Mouse (Mus musculus) limb, embryonic 11.5 days (tissue): ENCODE measurements around the gene Mrpl51. TPM values are rescaled to one million over a fixed set of nuclear protein-coding genes. Genes with fewer than 3 reads are reported as not detected.
"Not testable (repeated sequence)": the region's sequence is repeated elsewhere in the genome, so short reads cannot be mapped to it uniquely, and the experiment has no call there.

Experiments
- ATAC-seq: fragments of 200-750 bp; cut with Nextera tagmentation; 2 replicates; pipeline ENCODE4 v1.8.0; 2017; ENCODE audit warnings: low read depth; ENCODE audit not compliant: insufficient number of reproducible peaks, low FRiP score, low TSS enrichment
- DNase-seq: peaks from one replicate; pipeline ENCODE4 v3.0.0-alpha.2; 2015; ENCODE audit warnings: low spot score
- H3K27ac ChIP-seq: fragments of 300-500 bp; sonication (generic); replicated peaks from 2 replicates; pipeline ENCODE4 v1.5.1; 2014; ENCODE audit warnings: low read depth, mild to moderate bottlenecking, low read length
- H3K27me3 ChIP-seq: fragments of 300-500 bp; sonication (generic); 2 replicates; pipeline ENCODE4 v1.6.1; 2014; ENCODE audit warnings: mild to moderate bottlenecking, low read length, mixed read lengths; ENCODE audit not compliant: control insufficient read depth, insufficient read depth
- H3K36me3 ChIP-seq: fragments of 300-500 bp; sonication (generic); 2 replicates; pipeline ENCODE4 v1.6.1; 2014; ENCODE audit warnings: mild to moderate bottlenecking, low read length, moderate library complexity, mixed read lengths; ENCODE audit not compliant: control insufficient read depth, insufficient read depth
- H3K4me1 ChIP-seq: fragments of 300-500 bp; sonication (generic); 2 replicates; pipeline ENCODE4 v1.6.1; 2014; ENCODE audit warnings: low read length, mixed read lengths; ENCODE audit not compliant: control insufficient read depth, insufficient read depth
- H3K4me2 ChIP-seq: fragments of 300-500 bp; sonication (generic); 2 replicates; pipeline ENCODE4 v1.6.1; 2014; ENCODE audit warnings: low read depth, mild to moderate bottlenecking, moderate library complexity; ENCODE audit not compliant: severe bottlenecking
- H3K4me3 ChIP-seq: fragments of 300-500 bp; sonication (generic); 2 replicates; pipeline ENCODE4 v1.5.1; 2014; ENCODE audit warnings: low read depth, low read length
- H3K9ac ChIP-seq: fragments of 300-500 bp; sonication (generic); 2 replicates; pipeline ENCODE4 v1.6.1; 2014; ENCODE audit warnings: mild to moderate bottlenecking, low read length
- H3K9me3 ChIP-seq: fragments of 300-500 bp; sonication (generic); 2 replicates; pipeline ENCODE4 v1.6.1; 2016; ENCODE audit warnings: low read length; ENCODE audit not compliant: control insufficient read depth
- WGBS: fragments of 180-500 bp; shearing (Covaris S2); extraction: QIAGEN DNeasy Blood & Tissue Kit; methylation state at CpG from one replicate; pipeline ENCODE4 v1.1.7; 2014; 5-methylcytosine and 5-hydroxymethylcytosine counted together
- polyA plus RNA-seq: library from polyadenylated mRNA; unstranded; fragments of >200 nt; fragmentation: Nextera tagmentation; extraction: Ambion mirVana; gene quantifications from 2 replicates; pipeline ENCODE4 v1.2.1, GENCODE M21; 2014

The Mrpl51 gene
- polyA plus RNA-seq, 1 experiment from 2014 or later: 218 TPM

DNA sequence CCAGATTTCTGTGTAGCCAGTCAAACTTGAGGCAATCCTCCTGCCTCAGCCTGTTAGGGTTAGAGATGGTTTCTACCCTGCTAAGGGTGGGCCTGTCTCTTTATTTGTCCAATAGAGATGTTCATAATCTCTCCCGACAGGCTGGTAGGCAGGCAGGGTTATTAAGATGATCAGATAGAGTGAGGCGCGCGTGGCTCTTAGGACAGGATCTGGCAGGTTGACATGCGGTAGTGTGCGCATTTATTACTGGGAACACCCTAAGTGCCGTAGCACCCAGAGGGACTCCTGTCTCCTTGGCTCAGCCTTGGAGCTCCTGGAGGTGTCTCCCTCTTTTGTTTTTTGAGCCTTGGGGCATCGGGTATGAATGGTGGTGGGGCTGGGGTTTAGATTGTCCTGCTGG lies 36.3 kb upstream of the Mrpl51 start:
- H3K27ac ChIP-seq: no peak overlapping the region
- WGBS: 93% methylated on average over 8 of the region's 8 CpGs
- no peak for DNase-seq
- H3K4me1 ChIP-seq: no peaks in the 10 kb centered on the region
- H3K36me3 ChIP-seq: peaks cover 14% of the 10 kb centered on the region
- H3K9me3 ChIP-seq: no peaks in the 10 kb centered on the region
- H3K27me3 ChIP-seq: no peaks in the 10 kb centered on the region
- no peak overlapping the region for H3K4me2 ChIP-seq
- H3K9ac ChIP-seq: no peak overlapping the region
- no peak overlapping the region for H3K4me3 ChIP-seq
- no peak for ATAC-seq

DNA sequence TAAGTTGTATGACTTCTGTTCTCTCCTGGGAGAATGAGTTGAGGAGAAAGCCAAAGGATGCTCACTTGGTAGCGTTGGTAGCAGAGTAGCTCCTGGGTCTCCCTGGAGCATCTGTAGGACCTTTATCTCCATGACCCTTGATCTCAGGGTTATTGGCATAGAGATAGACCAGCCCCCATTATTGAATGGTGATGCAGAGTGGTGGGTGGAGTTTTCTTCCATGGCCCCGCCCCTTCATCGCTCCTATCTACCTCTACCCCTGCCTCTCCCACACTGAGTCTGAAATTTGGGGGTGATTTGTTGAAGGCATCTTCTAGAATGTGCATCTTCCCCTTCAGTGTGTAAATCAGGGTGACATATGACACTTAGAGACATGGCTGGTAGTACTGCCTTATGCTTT lies 35.1 kb upstream of the Mrpl51 start:
- H3K4me1 ChIP-seq: no peaks in the 10 kb centered on the region
- 87% methylated on average over 3 of the region's 3 CpGs for WGBS
- no peak overlapping the region for H3K4me3 ChIP-seq
- no peak overlapping the region for H3K27ac ChIP-seq
- DNase-seq: no peak
- peaks cover 13% of the 10 kb centered on the region for H3K36me3 ChIP-seq
- ATAC-seq: no peak
- H3K9ac ChIP-seq: no peak overlapping the region
- H3K27me3 ChIP-seq: no peaks in the 10 kb centered on the region
- H3K4me2 ChIP-seq: no peak overlapping the region
- H3K9me3 ChIP-seq: no peaks in the 10 kb centered on the region

DNA sequence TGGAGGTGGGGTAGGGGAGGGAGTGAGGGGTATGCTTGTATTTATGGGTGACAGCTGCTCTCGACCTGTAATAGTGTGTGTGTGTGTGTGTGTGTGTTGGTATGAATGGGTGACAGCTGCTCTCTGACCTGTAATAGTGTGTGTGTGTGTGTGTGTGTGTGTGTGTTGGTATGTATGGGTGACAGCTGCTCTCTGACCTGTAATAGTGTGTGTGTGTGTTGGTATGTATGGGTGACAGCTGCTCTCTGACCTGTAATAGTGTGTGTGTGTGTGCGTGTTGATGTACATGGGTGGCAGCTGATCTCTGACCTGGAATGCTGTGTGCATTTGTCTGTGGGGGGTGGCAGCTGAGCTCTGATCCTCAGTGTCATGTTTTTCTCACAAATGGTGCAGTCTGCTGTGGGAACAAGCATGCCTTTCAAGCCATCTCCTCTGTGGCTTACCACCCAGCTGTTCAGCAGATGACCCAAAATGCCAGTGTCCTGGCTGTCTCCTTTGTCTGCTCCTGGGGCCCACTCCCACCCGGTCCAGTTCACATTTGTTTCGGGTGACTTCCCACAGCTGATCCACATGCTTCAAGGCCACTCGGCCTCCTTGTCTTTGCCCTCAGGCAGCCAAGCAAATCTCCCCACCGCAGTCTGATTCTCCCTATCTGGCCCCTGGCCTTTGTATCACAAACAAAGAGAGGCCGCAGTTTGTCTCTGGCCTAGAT lies 34.5 kb upstream of the Mrpl51 start:
- no peak for ATAC-seq
- no peak for DNase-seq
- Histone ChIP-seq H3K4me3 (no peak overlapping the region), H3K4me1 (no peaks in the 10 kb centered on the region), H3K9me3 (no peaks in the 10 kb centered on the region), H3K27ac (no peak overlapping the region), H3K9ac (no peak overlapping the region), H3K36me3 (peaks cover 13% of the 10 kb centered on the region), H3K27me3 (no peaks in the 10 kb centered on the region), H3K4me2 (no peak overlapping the region)
- 82% methylated on average over 7 of the region's 7 CpGs for WGBS

DNA sequence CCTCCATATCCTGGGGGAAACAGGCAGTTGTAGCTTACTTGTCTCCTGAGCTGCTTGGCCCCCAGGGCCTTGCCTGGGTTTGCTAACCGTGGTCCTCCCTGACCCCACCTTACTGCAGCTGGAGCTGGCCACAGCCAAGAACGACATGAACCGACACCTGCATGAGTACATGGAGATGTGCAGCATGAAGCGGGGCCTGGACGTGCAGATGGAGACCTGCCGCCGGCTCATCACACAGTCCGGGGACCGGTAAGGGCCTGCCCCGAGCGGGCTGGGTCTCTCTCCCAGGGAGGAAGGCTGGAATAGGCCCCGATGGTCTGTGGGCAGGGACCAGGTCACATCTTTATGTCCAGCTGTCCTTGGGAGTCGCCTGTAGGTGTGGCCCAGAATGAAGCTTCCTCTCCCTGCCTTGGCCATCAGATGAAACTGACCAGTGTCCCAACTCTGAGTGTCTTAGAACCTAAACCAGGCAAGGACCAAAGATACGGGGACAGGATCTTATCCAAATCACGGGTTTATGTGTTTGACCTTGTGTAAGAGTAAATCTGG lies 32.6 kb upstream of the Mrpl51 start:
- no peak for DNase-seq
- ATAC-seq: no peak
- Histone ChIP-seq H3K9ac (no peak overlapping the region), H3K4me1 (peaks cover 6% of the 10 kb centered on the region), H3K4me2 (no peak overlapping the region), H3K4me3 (no peak overlapping the region), H3K27ac (no peak overlapping the region), H3K9me3 (no peaks in the 10 kb centered on the region), H3K27me3 (no peaks in the 10 kb centered on the region), H3K36me3 (peaks cover 11% of the 10 kb centered on the region; the same call in 1 of the 2 replicates)
- WGBS: 87% methylated on average over 15 of the region's 15 CpGs

DNA sequence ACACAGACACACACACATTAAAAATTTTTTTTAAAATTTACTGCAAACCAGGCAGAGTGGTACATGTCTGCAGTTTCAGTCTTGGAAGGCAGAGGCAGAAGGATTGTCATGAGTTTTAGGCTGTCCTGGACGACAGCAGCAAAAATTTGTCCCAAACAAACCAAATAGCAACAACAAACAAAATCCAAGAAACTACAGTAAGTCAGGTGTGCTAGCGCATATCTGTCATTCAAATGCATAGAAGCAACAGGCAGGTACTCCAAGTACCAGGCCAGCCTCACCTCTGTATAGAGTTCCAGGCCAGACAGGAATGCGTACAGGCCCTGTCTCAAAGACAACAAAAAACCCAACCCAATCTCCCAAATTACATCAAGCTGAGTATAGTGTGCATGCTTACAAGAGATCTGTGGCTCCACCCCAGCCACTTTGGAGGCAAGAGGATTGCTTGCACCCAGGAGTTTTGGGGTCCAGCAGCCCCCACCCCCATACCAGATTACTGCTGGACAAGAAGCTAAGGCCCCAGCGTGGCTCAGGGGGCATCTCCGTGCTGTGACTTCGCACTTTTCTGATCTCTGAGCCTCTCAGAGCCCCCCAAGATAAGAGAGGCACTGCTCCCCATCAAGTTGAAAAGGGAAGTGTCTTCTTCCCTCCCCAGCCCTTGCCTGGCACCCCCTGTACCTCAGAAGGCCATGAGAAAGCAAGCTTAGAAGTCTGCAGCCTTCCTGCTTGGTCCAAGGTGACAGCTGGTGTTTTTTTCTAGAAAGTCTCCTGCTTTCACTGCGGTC lies 31.6 kb upstream of the Mrpl51 start:
- Histone ChIP-seq H3K4me3 (no peak overlapping the region), H3K27ac (no peak overlapping the region), H3K4me2 (no peak overlapping the region), H3K27me3 (no peaks in the 10 kb centered on the region), H3K9me3 (no peaks in the 10 kb centered on the region), H3K9ac (no peak overlapping the region), H3K4me1 (peaks cover 8% of the 10 kb centered on the region), H3K36me3 (peaks cover 17% of the 10 kb centered on the region)
- 88% methylated on average over 7 of the region's 7 CpGs for WGBS
- ATAC-seq (no peak), DNase-seq (peak; percentile 27)

DNA sequence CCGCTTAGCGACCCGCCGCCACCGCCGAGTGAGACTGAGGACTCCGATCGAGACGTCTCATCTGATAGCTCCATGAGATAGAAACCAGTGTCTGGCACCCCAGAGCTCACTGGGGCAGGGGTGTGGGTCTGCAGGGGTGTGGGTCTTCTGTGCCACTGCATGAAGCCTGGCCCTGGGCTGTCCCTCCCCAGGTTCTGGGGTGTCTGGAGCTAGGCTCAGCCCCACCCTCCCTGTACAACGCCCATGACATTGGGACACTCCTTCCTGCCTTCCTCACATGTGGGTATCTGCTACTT lies 31.1 kb upstream of the Mrpl51 start:
- WGBS: 76% methylated on average over 10 of the region's 10 CpGs
- Histone ChIP-seq H3K4me1 (peaks cover 8% of the 10 kb centered on the region), H3K4me2 (no peak overlapping the region), H3K4me3 (no peak overlapping the region), H3K36me3 (peaks cover 17% of the 10 kb centered on the region), H3K9ac (no peak overlapping the region), H3K27ac (no peak overlapping the region), H3K9me3 (no peaks in the 10 kb centered on the region), H3K27me3 (no peaks in the 10 kb centered on the region)
- no peak for DNase-seq
- no peak for ATAC-seq

DNA sequence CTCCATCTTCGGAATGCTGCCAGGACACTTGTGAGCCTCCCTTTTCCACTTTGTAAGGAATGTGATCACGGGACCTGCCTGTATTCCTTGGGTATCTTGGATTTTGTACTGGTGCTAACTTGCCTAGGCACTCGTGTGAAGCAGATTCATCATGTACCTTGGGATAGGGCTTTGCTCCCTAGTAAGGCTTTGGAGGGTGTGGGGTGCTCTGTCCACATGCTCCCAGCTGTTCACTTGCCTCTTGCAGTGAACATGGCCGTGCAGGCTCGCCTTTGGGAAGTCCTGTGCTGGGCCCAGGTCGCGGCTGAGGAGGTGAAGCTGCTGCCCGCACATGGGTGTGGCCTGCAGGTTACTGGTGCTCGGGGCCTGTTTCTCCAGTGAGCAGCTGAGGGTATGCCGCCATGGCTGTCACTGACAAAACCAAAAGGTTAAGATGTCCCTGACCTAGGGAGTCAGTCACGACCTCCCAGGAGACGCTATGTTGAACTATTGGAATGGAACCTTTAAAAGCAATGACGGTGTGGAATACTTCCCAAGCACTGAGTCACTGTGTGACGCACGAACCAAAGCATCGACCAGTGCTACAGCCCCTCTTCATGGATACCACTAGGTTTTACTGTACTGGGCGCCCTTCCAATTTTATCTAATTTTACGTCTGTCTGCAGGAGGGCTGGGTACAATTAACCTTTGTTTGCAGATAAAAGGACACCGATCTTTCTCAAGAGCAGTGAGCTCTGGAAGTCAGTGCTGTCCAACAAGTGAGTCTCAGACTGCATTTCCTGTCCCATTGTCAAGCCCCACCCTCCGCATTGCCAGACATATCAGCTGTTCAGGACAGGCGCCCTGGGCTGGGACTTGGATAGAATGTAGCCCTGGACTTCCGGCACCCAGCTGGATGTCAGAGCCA lies 30.5 kb upstream of the Mrpl51 start:
- DNase-seq (peak; percentile 74), ATAC-seq (no peak)
- H3K4me2 ChIP-seq: no peak overlapping the region
- peaks cover 8% of the 10 kb centered on the region for H3K4me1 ChIP-seq
- WGBS: 18% methylated on average over 22 of the region's 22 CpGs
- no peak overlapping the region for H3K27ac ChIP-seq
- H3K36me3 ChIP-seq: peaks cover 17% of the 10 kb centered on the region
- H3K9me3 ChIP-seq: no peaks in the 10 kb centered on the region
- no peaks in the 10 kb centered on the region for H3K27me3 ChIP-seq
- no peak overlapping the region for H3K9ac ChIP-seq
- H3K4me3 ChIP-seq: no peak overlapping the region

DNA sequence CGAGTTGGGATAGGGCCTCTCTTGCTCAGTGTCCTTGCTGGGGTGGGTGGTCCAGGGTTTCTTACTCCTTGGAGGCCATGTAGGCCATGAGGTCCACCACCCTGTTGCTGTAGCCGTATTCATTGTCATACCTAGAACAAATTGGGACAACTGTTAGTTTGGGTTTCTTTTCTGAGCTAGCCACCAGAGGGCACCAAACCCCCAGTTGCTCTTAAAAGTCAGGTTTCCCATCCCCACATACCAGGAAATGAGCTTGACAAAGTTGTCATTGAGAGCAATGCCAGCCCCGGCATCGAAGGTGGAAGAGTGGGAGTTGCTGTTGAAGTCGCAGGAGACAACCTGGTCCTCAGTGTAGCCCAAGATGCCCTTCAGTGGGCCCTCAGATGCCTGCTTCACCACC lies 29.6 kb upstream of the Mrpl51 start:
- not testable (repeated sequence) for H3K4me3 ChIP-seq, H3K9ac ChIP-seq, ATAC-seq, H3K4me2 ChIP-seq, H3K9me3 ChIP-seq, H3K27ac ChIP-seq, H3K27me3 ChIP-seq
- H3K4me1 ChIP-seq: peaks cover 16% of the 10 kb centered on the region
- 16% methylated on average over 3 of the region's 5 CpGs for WGBS
- peak; percentile 83 for DNase-seq
- H3K36me3 ChIP-seq: peaks cover 17% of the 10 kb centered on the region
